Mouse (Mus musculus) MEL (cell line): ENCODE measurements around the gene Brwd1. TPM values are rescaled to one million over a fixed set of nuclear protein-coding genes. Genes with fewer than 3 reads are reported as not detected.
A peak's percentile ranks its signal among the peaks of the same experiment; 100 is the strongest.

Experiments
- DNase-seq: peaks from one replicate; pipeline ENCODE4 v3.0.0; 2011; ENCODE audit warnings: low read depth, low spot score
- H3K27ac ChIP-seq: 2 replicates; pipeline ENCODE4 v1.5.1; 2012; ENCODE audit warnings: low read depth, mild to moderate bottlenecking, control low read depth, low read length, moderate library complexity; ENCODE audit not compliant: control insufficient read depth
- H3K27me3 ChIP-seq, 2 experiments: fragments of 150-350 bp in 1 of 2; sonication (generic) in 1 of 2; 2 replicates each; pipeline ENCODE4 v1.6.1; 2012; ENCODE audit warnings: low read length in 2 of 2, mild to moderate bottlenecking in 2 of 2, improper control_type of control experiment in 1 of 2, moderate library complexity in 1 of 2; ENCODE audit not compliant: insufficient read depth in 2 of 2, control insufficient read depth in 1 of 2
- H3K36me3 ChIP-seq, 2 experiments: 2 replicates each; pipeline ENCODE4 v1.6.1; 2012 to 2014; ENCODE audit warnings: low read length in 2 of 2, improper control_type of control experiment in 1 of 2, inconsistent platforms in 1 of 2, mild to moderate bottlenecking in 1 of 2; ENCODE audit not compliant: insufficient read depth in 2 of 2, control insufficient read depth in 1 of 2
- H3K4me1 ChIP-seq, 2 experiments: fragments of 150-350 bp in 1 of 2; sonication (generic) in 1 of 2; 2 replicates each; pipeline ENCODE4 v1.6.1; 2012; ENCODE audit warnings: low read length in 2 of 2, improper control_type of control experiment in 1 of 2, mild to moderate bottlenecking in 1 of 2; ENCODE audit not compliant: insufficient read depth in 2 of 2, control insufficient read depth in 1 of 2
- H3K4me3 ChIP-seq, 2 experiments: fragments of 150-350 bp in 1 of 2; sonication (generic) in 1 of 2; 2 replicates each; pipeline ENCODE4 v1.5.1; 2012; ENCODE audit warnings: low read depth in 2 of 2, low read length in 2 of 2, mild to moderate bottlenecking in 2 of 2, moderate library complexity in 2 of 2, control low read depth in 1 of 2, improper control_type of control experiment in 1 of 2; ENCODE audit not compliant: control insufficient read depth in 1 of 2, insufficient read depth in 1 of 2
- H3K79me2 ChIP-seq: 2 replicates; pipeline ENCODE4 v1.6.1; 2012; ENCODE audit warnings: mild to moderate bottlenecking, low read length, moderate library complexity; ENCODE audit not compliant: control insufficient read depth, poor library complexity, insufficient read depth
- H3K9ac ChIP-seq: 2 replicates; pipeline ENCODE4 v1.6.1; 2012; ENCODE audit warnings: low read depth, mild to moderate bottlenecking, control low read depth, low read length, moderate library complexity; ENCODE audit not compliant: control insufficient read depth, poor library complexity, severe bottlenecking
- H3K9me3 ChIP-seq: fragments of 150-350 bp; sonication (generic); replicated peaks from 2 replicates; pipeline ENCODE4 v1.6.1; 2012; ENCODE audit warnings: mild to moderate bottlenecking, low read length, improper control_type of control experiment, moderate library complexity; ENCODE audit not compliant: insufficient read depth
- BHLHE40 ChIP-seq: IDR thresholded peaks from 2 replicates; pipeline ENCODE4 v1.6.1; 2012; ENCODE audit warnings: low read depth, mild to moderate bottlenecking, inconsistent platforms, low read length, improper control_type of control experiment, borderline replicate concordance
- CHD2 ChIP-seq: IDR thresholded peaks from 2 replicates; pipeline ENCODE4 v1.6.1; 2011; ENCODE audit warnings: low read length, improper control_type of control experiment
- CTCF ChIP-seq, 3 experiments: IDR thresholded peaks in 2 of 3; conservative IDR thresholded peaks in 1 of 3; 2 replicates each; pipeline ENCODE4 v1.5.1; 2011 to 2012; ENCODE audit warnings: low read length in 3 of 3, low read depth in 2 of 3, mild to moderate bottlenecking in 2 of 3, improper control_type of control experiment in 1 of 3, inconsistent platforms in 1 of 3, mixed read lengths in 1 of 3, moderate library complexity in 1 of 3; ENCODE audit not compliant: control insufficient read depth in 1 of 3, insufficient read depth in 1 of 3, poor library complexity in 1 of 3, severe bottlenecking in 1 of 3
- E2F4 ChIP-seq: IDR thresholded peaks from 2 replicates; pipeline ENCODE4 v1.6.1; 2011; ENCODE audit warnings: low read depth, low read length, improper control_type of control experiment, borderline replicate concordance
- ELF1 ChIP-seq: IDR thresholded peaks from 2 replicates; pipeline ENCODE4 v1.6.1; 2014; ENCODE audit warnings: low read depth, mild to moderate bottlenecking, inconsistent platforms, low read length, improper control_type of control experiment, moderate library complexity
- EP300 ChIP-seq, 2 experiments: IDR thresholded peaks; 2 replicates each; pipeline ENCODE4 v1.6.1; 2011; ENCODE audit warnings: improper control_type of control experiment in 2 of 2, low read length in 2 of 2, low read depth in 1 of 2, mild to moderate bottlenecking in 1 of 2
- GATA1 ChIP-seq: IDR thresholded peaks from 2 replicates; pipeline ENCODE4 v1.6.1; 2011; ENCODE audit warnings: low read depth, low read length, improper control_type of control experiment
- MAFK ChIP-seq: IDR thresholded peaks from 2 replicates; pipeline ENCODE4 v1.6.1; 2011; ENCODE audit warnings: low read depth, mild to moderate bottlenecking, low read length, improper control_type of control experiment, borderline replicate concordance
- MAX ChIP-seq: IDR thresholded peaks from 2 replicates; pipeline ENCODE4 v1.6.1; 2011; ENCODE audit warnings: low read length, improper control_type of control experiment
- MEF2A ChIP-seq: IDR thresholded peaks from 2 replicates; pipeline ENCODE4 v1.6.1; 2014; ENCODE audit warnings: low read depth, mild to moderate bottlenecking, inconsistent platforms, low read length, improper control_type of control experiment; ENCODE audit not compliant: poor library complexity, insufficient replicate concordance, severe bottlenecking; ENCODE audit errors: extremely low read depth
- MYB ChIP-seq: IDR thresholded peaks from 2 replicates; pipeline ENCODE4 v1.6.1; 2011; ENCODE audit warnings: mild to moderate bottlenecking, low read depth, low read length, improper control_type of control experiment
- POLR2AphosphoS2 ChIP-seq: IDR thresholded peaks from 2 replicates; pipeline ENCODE4 v1.6.1; 2011; ENCODE audit warnings: low read length, improper control_type of control experiment
- SMC3 ChIP-seq: IDR thresholded peaks from 2 replicates; pipeline ENCODE4 v1.6.1; 2011; ENCODE audit warnings: low read depth, low read length, improper control_type of control experiment
- ZC3H11A ChIP-seq: IDR thresholded peaks from 2 replicates; pipeline ENCODE4 v1.6.1; 2012; ENCODE audit warnings: low read depth, mild to moderate bottlenecking, inconsistent platforms, low read length, improper control_type of control experiment
- ZKSCAN1 ChIP-seq: IDR thresholded peaks from 2 replicates; pipeline ENCODE4 v1.6.1; 2012; ENCODE audit warnings: low read depth, mild to moderate bottlenecking, inconsistent platforms, low read length, improper control_type of control experiment, moderate library complexity
- ZMIZ1 ChIP-seq: IDR thresholded peaks from 2 replicates; pipeline ENCODE4 v1.6.1; 2012; ENCODE audit warnings: low read depth, mild to moderate bottlenecking, inconsistent platforms, low read length, improper control_type of control experiment, moderate library complexity
- polyA plus RNA-seq, 2 experiments: library from polyadenylated mRNA; stranded (reverse) in 1 of 2; unstranded in 1 of 2; fragments of >175 nt in 1 of 2; fragments of >200 nt in 1 of 2; gene quantifications; 2 replicates each; pipeline versions ENCODE4 v1.2.1 to v1.2.4; 2012; ENCODE audit warnings: low replicate concordance in 2 of 2, low read depth in 1 of 2; ENCODE audit not compliant: insufficient read length in 2 of 2, insufficient read depth in 1 of 2, missing spikeins in 1 of 2
- total RNA-seq: library from RNA; depleted of rRNA; stranded (reverse); fragments of 300-350 nt; gene quantifications from 2 replicates; pipeline ENCODE4 v1.2.3, GENCODE M21; 2012

Brwd1 gene
- total and polyA plus RNA-seq, 3 experiments: 27.1 to 77.1 (median 41.0) TPM

- Histone ChIP-seq H3K9me3 (no peaks in the 10 kb centered on the region), H3K27me3 (no peaks in the 10 kb centered on the region), H3K9ac (no peak overlapping the region), H3K4me3 (no peak overlapping the region), H3K27ac (no peak overlapping the region), H3K36me3 (peaks cover 0 to 22% of the 10 kb centered on the region in 2 experiments; a peak in 2 of 4 replicates), H3K4me1 (no peaks in the 10 kb centered on the region; a peak in 1 of 4 replicates)
- DNase-seq: no peak
- TF ChIP-seq BHLHE40 (no peak), MYB (no peak), EP300 (IDR thresholded peaks at IDR 0.05; ENCODE audit: low read depth in 1 of 2, low read length in 2 of 2) (no peak), MEF2A (no peak), MAX (no peak), GATA1 (no peak), MAFK (no peak), POLR2AphosphoS2 (no peak)
- TF ChIP-seq, all 39 proteins: peak for 0
- H3K79me2 ChIP-seq: no peaks in the 10 kb centered on the region
Measured at GRCm38 (mm10) chr16:96064649-96065048, 17.7 kb downstream of the Brwd1 start.

DNA sequence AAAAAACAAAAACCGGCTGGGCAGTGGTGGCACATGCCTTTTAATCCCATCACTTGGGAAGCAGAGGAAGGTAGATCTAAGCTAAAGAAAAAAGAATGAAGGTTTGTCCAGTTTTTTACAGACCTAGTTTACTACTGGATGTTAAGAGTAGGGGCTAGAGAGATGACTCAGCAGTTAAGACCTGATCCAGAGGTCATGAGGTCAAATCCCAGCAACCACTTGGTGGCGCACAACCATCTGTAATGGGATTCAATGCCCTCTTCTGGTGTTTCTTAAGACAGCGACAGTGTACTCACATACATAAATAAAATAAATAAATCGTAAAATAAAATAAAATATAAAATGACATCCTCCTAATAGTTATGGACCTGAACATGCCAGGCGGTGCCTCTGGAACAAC is 38.2 kb downstream of the Brwd1 start:
- Histone ChIP-seq H3K9ac (no peak overlapping the region), H3K9me3 (no peaks in the 10 kb centered on the region), H3K36me3 (peaks cover 0 to 15% of the 10 kb centered on the region in 2 experiments; a peak in 2 of 4 replicates), H3K4me1 (no peaks in the 10 kb centered on the region), H3K27me3 (no peaks in the 10 kb centered on the region), H3K4me3 (no peak overlapping the region), H3K79me2 (no peaks in the 10 kb centered on the region), H3K27ac (no peak overlapping the region)
- no peak for TF ChIP-seq MAX
- no peak for TF ChIP-seq E2F4
- peak; percentile 12 to 53 (median 41); a peak in 4 of 6 replicates for TF ChIP-seq CTCF (IDR thresholded peaks at IDR 0.05 in 2 of 3, conservative IDR thresholded peaks at IDR 0.05 in 1 of 3; ENCODE audit: control insufficient read depth in 1 of 3, insufficient read depth in 1 of 3, low read depth in 2 of 3, low read length in 3 of 3, poor library complexity in 1 of 3, severe bottlenecking in 1 of 3)
- no peak for TF ChIP-seq EP300 (IDR thresholded peaks at IDR 0.05; ENCODE audit: low read depth in 1 of 2, low read length in 2 of 2)
- TF ChIP-seq ZMIZ1: no peak
- TF ChIP-seq POLR2AphosphoS2: no peak
- TF ChIP-seq MAFK: no peak
- TF ChIP-seq SMC3: peak; percentile 13; the same call in 1 of the 2 replicates
- no peak for TF ChIP-seq ELF1
- no peak for TF ChIP-seq ZKSCAN1
- TF ChIP-seq CHD2: no peak
- no peak for TF ChIP-seq ZC3H11A
- no peak for DNase-seq
